In the genomic region with DNA sequence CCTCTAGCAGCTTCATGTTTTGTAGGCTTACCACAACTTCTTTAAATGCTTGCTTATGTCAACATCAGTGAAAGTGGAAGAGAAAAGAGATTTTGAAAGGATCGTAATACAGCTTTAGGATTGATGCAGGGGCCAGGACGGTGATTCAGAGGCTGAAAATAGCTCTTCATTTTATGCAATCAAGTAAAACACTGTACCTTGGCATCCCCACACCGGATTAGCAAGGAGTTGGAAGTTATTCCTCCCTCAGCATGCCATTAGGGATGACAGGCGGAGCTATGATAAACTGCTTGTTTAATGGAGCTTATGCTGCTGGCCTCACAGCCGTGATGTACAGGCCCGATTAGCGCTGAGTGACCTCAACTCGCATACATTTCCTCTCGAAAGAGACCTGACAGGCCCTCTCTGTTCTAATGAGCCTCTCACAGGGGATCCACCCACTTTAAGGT, we compare ENCODE assay signal across 8 mouse cellular contexts.
DNase-seq lines count a peak whose midpoint lies in the region; ATAC-seq and TF ChIP-seq lines count a peak whose summit lies in the region.

No protein-coding gene starts in this region.

- no peak for TF ChIP-seq EP300 in liver, postnatal 0 days (IDR thresholded peaks at IDR 0.05; ENCODE audit: low read depth)

- no peak for TF ChIP-seq CTCF in liver, postnatal 0 days (IDR thresholded peaks at IDR 0.05; ENCODE audit: low read depth)

- H3K4me3 ChIP-seq in liver, postnatal 0 days (ENCODE audit: low read depth, low read length) = no peak overlapping the region
- H3K4me3 ChIP-seq in liver, embryonic 12.5 days = no peak overlapping the region
- H3K4me3 ChIP-seq in forebrain, embryonic 14.5 days (ENCODE audit: low read depth, low read length) = no peak overlapping the region
- H3K4me3 ChIP-seq in neural tube, embryonic 12.5 days = no peak overlapping the region

- peak overlapping the region; percentile 62; the same call in 1 of the 2 replicates for H3K27ac ChIP-seq in liver, postnatal 0 days (ENCODE audit: low read depth)
- H3K27ac ChIP-seq in liver, embryonic 12.5 days = no peak overlapping the region
- no peak overlapping the region for H3K27ac ChIP-seq in forebrain, embryonic 14.5 days (ENCODE audit: low read depth, low read length)
- no peak overlapping the region for H3K27ac ChIP-seq in neural tube, embryonic 12.5 days

- H3K27me3 ChIP-seq in liver, postnatal 0 days (ENCODE audit: insufficient read depth, low read length) = no peaks in the 10 kb centered on the region
- H3K27me3 ChIP-seq in liver, embryonic 12.5 days (replicated peaks) = no peaks in the 10 kb centered on the region
- no peaks in the 10 kb centered on the region for H3K27me3 ChIP-seq in forebrain, embryonic 14.5 days (replicated peaks; ENCODE audit: control insufficient read depth, insufficient read depth, low read length)
- no peaks in the 10 kb centered on the region for H3K27me3 ChIP-seq in neural tube, embryonic 12.5 days (replicated peaks)

- H3K4me1 ChIP-seq in liver, postnatal 0 days (ENCODE audit: insufficient read depth) = peaks cover 14% of the 10 kb centered on the region
- H3K4me1 ChIP-seq in liver, embryonic 12.5 days = no peaks in the 10 kb centered on the region
- peaks cover 14% of the 10 kb centered on the region for H3K4me1 ChIP-seq in forebrain, embryonic 14.5 days (ENCODE audit: control insufficient read depth, insufficient read depth, low read length)
- H3K4me1 ChIP-seq in neural tube, embryonic 12.5 days = peaks cover 25% of the 10 kb centered on the region

- no peak for DNase-seq in liver, postnatal 0 days
- peak; percentile 59 for DNase-seq in cerebellum, adult 11 months
- peak; percentile 59 for DNase-seq in forebrain, embryonic 14.5 days (ENCODE audit: low spot score)
- DNase-seq in left cerebral cortex, adult 9 months (ENCODE audit: low spot score in 2 of 2) = no peak
- DNase-seq in thymus, adult 18-20 months = no peak

- H3K4me2 ChIP-seq in liver, postnatal 0 days (ENCODE audit: low read depth, low read length) = no peak overlapping the region
- no peak overlapping the region for H3K4me2 ChIP-seq in liver, embryonic 12.5 days
- no peak overlapping the region for H3K4me2 ChIP-seq in forebrain, embryonic 14.5 days (ENCODE audit: low read length)
- H3K4me2 ChIP-seq in neural tube, embryonic 12.5 days (replicated peaks) = no peak overlapping the region

- H3K36me3 ChIP-seq in liver, postnatal 0 days (replicated peaks; ENCODE audit: insufficient read depth, low read length) = no peaks in the 10 kb centered on the region
- H3K36me3 ChIP-seq in liver, embryonic 12.5 days = no peaks in the 10 kb centered on the region
- no peaks in the 10 kb centered on the region for H3K36me3 ChIP-seq in forebrain, embryonic 14.5 days (ENCODE audit: control insufficient read depth, insufficient read depth, low read length)
- H3K36me3 ChIP-seq in neural tube, embryonic 12.5 days = no peaks in the 10 kb centered on the region

- H3K9ac ChIP-seq in liver, postnatal 0 days (replicated peaks) = no peak overlapping the region
- H3K9ac ChIP-seq in liver, embryonic 12.5 days = no peak overlapping the region
- no peak overlapping the region for H3K9ac ChIP-seq in forebrain, embryonic 14.5 days (ENCODE audit: low read length)
- no peak overlapping the region for H3K9ac ChIP-seq in neural tube, embryonic 12.5 days

- H3K9me3 ChIP-seq in liver, postnatal 0 days (ENCODE audit: low read length) = no peaks in the 10 kb centered on the region
- H3K9me3 ChIP-seq in liver, embryonic 12.5 days (replicated peaks) = no peaks in the 10 kb centered on the region
- H3K9me3 ChIP-seq in forebrain, embryonic 14.5 days (replicated peaks; ENCODE audit: control insufficient read depth, low read length) = no peaks in the 10 kb centered on the region
- no peaks in the 10 kb centered on the region for H3K9me3 ChIP-seq in neural tube, embryonic 12.5 days

- 47% methylated on average over 9 of the region's 9 CpGs for WGBS in liver, postnatal 0 days (ENCODE audit: insufficient replicate concordance)
- WGBS in liver, embryonic 12.5 days (ENCODE audit: insufficient replicate concordance) = 52% methylated on average over 9 of the region's 9 CpGs
- WGBS in forebrain, embryonic 14.5 days = 13% methylated on average over 9 of the region's 9 CpGs
- 26% methylated on average over 9 of the region's 9 CpGs for WGBS in neural tube, embryonic 12.5 days

- no peak for ATAC-seq in liver, postnatal 0 days
- ATAC-seq in liver, embryonic 12.5 days = no peak
- ATAC-seq in forebrain, embryonic 14.5 days = peak; percentile 27
- peak; percentile 41 for ATAC-seq in inflammation-experienced regulatory T-cells, adult 6 months
- peak; percentile 51; the same call in 1 of the 2 replicates for ATAC-seq in neural tube, embryonic 12.5 days (ENCODE audit: low FRiP score, low read depth)

Comparison
In these comparisons a context has a peak if more than half of its experiments do, and no peak if none do; other contexts are left out.
1. ATAC-seq: peak in forebrain, embryonic 14.5 days (single experiment), inflammation-experienced regulatory T-cells, adult 6 months (single experiment) and neural tube, embryonic 12.5 days (single experiment); none in liver, postnatal 0 days (single experiment) and liver, embryonic 12.5 days (single experiment).
2. DNase-seq: peak in cerebellum, adult 11 months (single experiment) and forebrain, embryonic 14.5 days (single experiment); none in liver, postnatal 0 days (single experiment), left cerebral cortex, adult 9 months (0 of 2) and thymus, adult 18-20 months (0 of 2).